Mouse (Mus musculus): ENCODE results near the gene Il20ra.

DNA sequence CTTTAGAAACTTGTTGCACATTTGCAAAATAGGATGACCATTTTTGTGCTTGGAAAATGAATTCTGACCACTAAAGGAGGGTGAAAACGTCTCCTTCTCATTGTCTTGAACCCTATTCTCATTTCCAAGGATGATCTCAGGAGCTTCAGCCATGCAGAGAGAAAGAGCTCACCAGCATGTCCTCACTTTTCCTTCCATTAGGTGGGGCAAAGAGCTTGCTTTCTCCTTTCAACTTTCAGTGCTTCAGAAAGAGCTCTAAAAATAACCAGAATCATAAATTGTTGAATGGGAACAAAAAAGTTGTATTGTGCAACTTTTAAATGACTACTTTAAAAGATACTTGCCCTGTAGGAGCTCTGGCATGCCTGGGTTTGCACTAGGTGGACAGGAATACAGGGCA, 33.3 kb downstream of the Il20ra start:
- TF ChIP-seq CTCF (IDR thresholded peaks at IDR 0.05; ENCODE audit: low read depth, low read length) (no peak), GATA1 (IDR thresholded peaks at IDR 0.05; ENCODE audit: borderline replicate concordance, low read length) (no peak), POLR2AphosphoS5 (IDR thresholded peaks at IDR 0.05; ENCODE audit: insufficient replicate concordance, low read depth, low read length) (no peak), GATA2 (IDR thresholded peaks at IDR 0.05; ENCODE audit: borderline replicate concordance, low read depth, low read length) (no peak), TAL1 (conservative IDR thresholded peaks at IDR 0.05; ENCODE audit: low read depth, low read length) (no peak)
